Mouse (Mus musculus) heart, embryonic 10.5 days (tissue): ENCODE data around the gene Bloc1s6. TPM values are rescaled to one million over a fixed set of nuclear protein-coding genes. Genes with fewer than 3 reads are reported as not detected.

Experiments used
- DNase-seq: peaks from one replicate; pipeline ENCODE4 v3.0.0-alpha.2; 2017; ENCODE audit warnings: low spot score
- H3K27ac ChIP-seq: fragments of 300-500 bp; sonication (generic); 2 replicates; pipeline ENCODE4 v1.5.1; 2016; ENCODE audit warnings: mild to moderate bottlenecking
- H3K27me3 ChIP-seq: fragments of 300-500 bp; sonication (generic); 2 replicates; pipeline ENCODE4 v1.6.1; 2016; ENCODE audit warnings: mild to moderate bottlenecking; ENCODE audit not compliant: poor library complexity, insufficient read depth, severe bottlenecking
- H3K36me3 ChIP-seq: fragments of 300-500 bp; sonication (generic); 2 replicates; pipeline ENCODE4 v1.6.1; 2016; ENCODE audit warnings: mild to moderate bottlenecking, moderate library complexity
- H3K4me1 ChIP-seq: fragments of 300-500 bp; sonication (generic); 2 replicates; pipeline ENCODE4 v1.6.1; 2016; ENCODE audit warnings: mild to moderate bottlenecking
- H3K4me3 ChIP-seq: fragments of 300-500 bp; sonication (generic); 2 replicates; pipeline ENCODE4 v1.5.1; 2016; ENCODE audit warnings: mild to moderate bottlenecking, moderate library complexity
- H3K9me3 ChIP-seq: fragments of 300-500 bp; sonication (generic); 2 replicates; pipeline ENCODE4 v1.6.1; 2016; ENCODE audit warnings: mild to moderate bottlenecking, moderate library complexity
- WGBS: fragments of 180-500 bp; shearing (Covaris S2); methylation state at CpG from one replicate; pipeline ENCODE4 v1.1.7; 2016; 5-methylcytosine and 5-hydroxymethylcytosine counted together
- polyA plus RNA-seq: library from polyadenylated mRNA; unstranded; fragments of >200 nt; fragmentation: Nextera tagmentation; extraction: Ambion mirVana; gene quantifications from 2 replicates; pipeline ENCODE4 v1.2.1, GENCODE M21; 2016

Gene Bloc1s6
- polyA plus RNA-seq, 1 experiment from 2014 or later: 48.6 TPM

GRCm38 (mm10) chr2:122772899-122773298 lies 34.6 kb downstream of the Bloc1s6 start:
- no peak for DNase-seq
- Histone ChIP-seq H3K27me3 (no peaks in the 10 kb centered on the region), H3K27ac (no peak overlapping the region), H3K9me3 (no peaks in the 10 kb centered on the region), H3K36me3 (no peaks in the 10 kb centered on the region), H3K4me1 (no peaks in the 10 kb centered on the region), H3K4me3 (no peak overlapping the region)
- 69% methylated on average over 1 of the region's 1 CpGs for WGBS

GRCm38 (mm10) chr2:122775491-122775890 lies 37.2 kb downstream of the Bloc1s6 start:
- Histone ChIP-seq H3K27me3 (no peaks in the 10 kb centered on the region), H3K4me3 (no peak overlapping the region), H3K27ac (no peak overlapping the region), H3K9me3 (no peaks in the 10 kb centered on the region), H3K36me3 (no peaks in the 10 kb centered on the region), H3K4me1 (no peaks in the 10 kb centered on the region)
- WGBS: 78% methylated on average over 1 of the region's 1 CpGs
- no peak for DNase-seq

- 62% methylated on average over 2 of the region's 2 CpGs for WGBS
- no peaks in the 10 kb centered on the region for H3K9me3 ChIP-seq
- no peaks in the 10 kb centered on the region for H3K4me1 ChIP-seq
- no peak for DNase-seq
- H3K36me3 ChIP-seq: no peaks in the 10 kb centered on the region
- no peak overlapping the region for H3K4me3 ChIP-seq
- H3K27ac ChIP-seq: no peak overlapping the region
- H3K27me3 ChIP-seq: no peaks in the 10 kb centered on the region
Observed at GRCm38 (mm10) chr2:122776823-122777222, 38.5 kb downstream of the Bloc1s6 start.

GRCm38 (mm10) chr2:122779967-122780366 lies 41.7 kb downstream of the Bloc1s6 start:
- no peak for DNase-seq
- H3K4me3 ChIP-seq: no peak overlapping the region
- no peaks in the 10 kb centered on the region for H3K4me1 ChIP-seq
- no peak overlapping the region for H3K27ac ChIP-seq
- 75% methylated on average over 5 of the region's 5 CpGs for WGBS
- no peaks in the 10 kb centered on the region for H3K9me3 ChIP-seq
- H3K36me3 ChIP-seq: no peaks in the 10 kb centered on the region
- H3K27me3 ChIP-seq: no peaks in the 10 kb centered on the region

- DNase-seq: no peak
- no peaks in the 10 kb centered on the region for H3K9me3 ChIP-seq
- H3K4me1 ChIP-seq: no peaks in the 10 kb centered on the region
- no peak overlapping the region for H3K27ac ChIP-seq
- H3K27me3 ChIP-seq: no peaks in the 10 kb centered on the region
- WGBS: 41% methylated on average over 3 of the region's 3 CpGs
- H3K4me3 ChIP-seq: no peak overlapping the region
- H3K36me3 ChIP-seq: no peaks in the 10 kb centered on the region
Observed at GRCm38 (mm10) chr2:122780447-122780846, 42.1 kb downstream of the Bloc1s6 start.

GRCm38 (mm10) chr2:122781590-122782356 lies 43.5 kb downstream of the Bloc1s6 start:
- no peaks in the 10 kb centered on the region for H3K9me3 ChIP-seq
- H3K4me3 ChIP-seq: no peak overlapping the region
- no peak for DNase-seq
- 75% methylated on average over 8 of the region's 8 CpGs for WGBS
- H3K27me3 ChIP-seq: no peaks in the 10 kb centered on the region
- H3K27ac ChIP-seq: no peak overlapping the region
- H3K4me1 ChIP-seq: no peaks in the 10 kb centered on the region
- H3K36me3 ChIP-seq: no peaks in the 10 kb centered on the region

GRCm38 (mm10) chr2:122783730-122784129 lies 45.4 kb downstream of the Bloc1s6 start:
- H3K27me3 ChIP-seq: no peaks in the 10 kb centered on the region
- 79% methylated on average over 2 of the region's 2 CpGs for WGBS
- no peaks in the 10 kb centered on the region for H3K9me3 ChIP-seq
- H3K4me3 ChIP-seq: no peak overlapping the region
- H3K36me3 ChIP-seq: no peaks in the 10 kb centered on the region
- H3K4me1 ChIP-seq: no peaks in the 10 kb centered on the region
- no peak overlapping the region for H3K27ac ChIP-seq
- DNase-seq: no peak

- Histone ChIP-seq H3K27ac (no peak overlapping the region), H3K27me3 (no peaks in the 10 kb centered on the region), H3K36me3 (no peaks in the 10 kb centered on the region), H3K9me3 (no peaks in the 10 kb centered on the region), H3K4me1 (no peaks in the 10 kb centered on the region), H3K4me3 (no peak overlapping the region)
- WGBS: 88% methylated on average over 3 of the region's 3 CpGs
- no peak for DNase-seq
Observed at GRCm38 (mm10) chr2:122784701-122785100, 46.4 kb downstream of the Bloc1s6 start.

- Histone ChIP-seq H3K27me3 (no peaks in the 10 kb centered on the region), H3K27ac (no peak overlapping the region), H3K4me3 (no peak overlapping the region), H3K36me3 (no peaks in the 10 kb centered on the region), H3K4me1 (no peaks in the 10 kb centered on the region), H3K9me3 (no peaks in the 10 kb centered on the region)
- WGBS: 75% methylated on average over 2 of the region's 2 CpGs
- DNase-seq: no peak
Observed at GRCm38 (mm10) chr2:122786167-122786566, 47.9 kb downstream of the Bloc1s6 start.

GRCm38 (mm10) chr2:122789311-122789710 lies 51.0 kb downstream of the Bloc1s6 start:
- H3K4me3 ChIP-seq: no peak overlapping the region
- WGBS: 81% methylated on average over 7 of the region's 7 CpGs
- no peaks in the 10 kb centered on the region for H3K4me1 ChIP-seq
- H3K36me3 ChIP-seq: no peaks in the 10 kb centered on the region
- no peak overlapping the region for H3K27ac ChIP-seq
- no peak for DNase-seq
- H3K27me3 ChIP-seq: no peaks in the 10 kb centered on the region
- no peaks in the 10 kb centered on the region for H3K9me3 ChIP-seq

- Histone ChIP-seq H3K36me3 (no peaks in the 10 kb centered on the region), H3K9me3 (no peaks in the 10 kb centered on the region), H3K27ac (no peak overlapping the region), H3K4me3 (no peak overlapping the region), H3K4me1 (no peaks in the 10 kb centered on the region), H3K27me3 (no peaks in the 10 kb centered on the region)
- no peak for DNase-seq
- WGBS: 69% methylated on average over 6 of the region's 6 CpGs
Observed at GRCm38 (mm10) chr2:122789730-122790129, 51.4 kb downstream of the Bloc1s6 start.
